Mouse (Mus musculus) spleen, adult 12 weeks (tissue): ENCODE results near the gene Map1b.

Experiments used
- DNase-seq: peaks from one replicate; pipeline ENCODE4 v3.0.0; 2022; ENCODE audit warnings: low spot score

Gene Map1b

DNA sequence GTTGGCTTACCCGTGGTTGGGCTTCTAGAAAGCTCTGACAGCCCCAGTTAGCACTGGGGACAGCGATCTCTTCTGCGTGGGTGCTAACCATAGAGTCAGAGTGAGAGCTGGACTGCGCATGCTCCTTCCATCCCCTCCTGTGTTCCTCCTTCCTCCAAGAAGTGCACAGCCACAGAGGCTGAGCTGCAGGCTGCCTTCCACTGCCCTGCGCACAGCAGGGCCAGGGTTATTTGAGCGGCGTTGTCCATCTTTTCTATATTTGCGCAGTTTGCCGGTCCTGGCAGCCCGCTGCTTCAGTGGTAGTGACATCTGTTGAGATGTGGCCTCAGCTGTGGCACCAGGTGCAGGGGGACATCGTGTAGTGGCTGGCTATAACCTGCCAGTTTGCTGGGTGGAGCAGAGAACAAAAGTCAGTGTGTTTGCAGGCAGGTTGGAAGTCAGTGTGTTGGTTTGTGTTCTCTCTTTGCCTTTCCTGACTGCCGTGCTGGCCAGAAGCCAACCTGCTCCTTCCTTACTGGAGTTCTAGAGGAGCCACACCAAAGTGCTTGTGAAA is 118.1 kb downstream of the Map1b start:
- DNase-seq = no peak

DNA sequence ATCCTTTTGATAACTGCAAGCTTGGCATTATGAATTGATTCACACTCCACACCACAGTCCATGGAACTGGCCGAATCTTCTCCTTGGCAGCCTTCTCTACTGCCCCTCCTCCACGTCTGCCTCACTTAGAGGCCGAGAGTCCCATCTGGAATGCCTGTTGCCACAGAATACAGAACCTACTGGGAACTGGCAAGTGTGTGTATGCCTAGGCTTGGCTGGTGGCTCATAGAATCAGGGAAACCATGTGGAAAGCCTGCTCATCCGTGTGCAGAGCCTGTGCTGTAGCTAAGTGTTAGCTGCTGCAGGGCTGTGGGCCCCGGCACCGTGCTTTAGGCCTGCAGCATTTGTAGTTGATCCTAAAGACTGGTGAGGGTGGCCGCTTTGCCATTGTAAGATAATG is 119.1 kb downstream of the Map1b start:
- DNase-seq = no peak

DNA sequence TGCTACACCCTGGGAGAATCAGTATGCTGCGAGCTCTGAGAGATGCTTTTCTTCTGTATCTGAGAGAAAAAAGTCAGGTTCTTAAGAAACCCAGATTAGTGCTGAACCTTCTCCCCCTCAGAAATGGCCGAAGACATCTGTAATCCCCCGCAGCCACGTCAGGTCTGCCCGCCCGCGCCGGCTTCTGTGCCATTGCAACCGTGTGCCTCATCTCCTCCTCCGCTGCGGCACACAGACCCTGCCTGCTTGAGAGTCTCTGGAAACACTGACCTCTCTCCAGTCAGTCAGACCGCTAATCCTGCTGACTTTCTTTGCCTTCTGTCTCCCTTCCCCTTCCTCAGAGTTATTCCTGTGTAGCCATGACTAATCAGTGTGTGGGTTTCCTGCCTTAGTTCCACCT is 120.8 kb downstream of the Map1b start:
- no peak for DNase-seq

GRCm38 (mm10) chr13:99394694-99395093 is 121.6 kb downstream of the Map1b start:
- DNase-seq = no peak

DNA sequence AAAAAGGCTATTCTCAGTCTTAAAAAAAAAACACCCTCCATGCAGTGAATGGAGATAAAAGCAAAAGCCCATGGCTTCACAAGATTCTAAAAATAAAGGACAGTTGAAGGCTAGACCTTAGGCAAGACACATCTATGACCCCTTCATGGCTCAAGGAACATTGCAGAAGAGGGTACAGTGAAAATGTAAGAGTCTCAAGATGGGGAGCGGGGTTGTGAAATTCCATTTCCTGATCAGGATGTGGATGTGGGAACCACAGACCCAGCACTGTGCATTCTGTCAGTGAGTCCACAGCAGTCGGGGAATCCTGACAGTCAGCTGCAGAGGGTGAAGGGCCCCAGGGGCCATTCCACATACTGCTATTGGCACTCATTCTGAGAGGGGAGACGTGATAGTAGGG is 123.2 kb downstream of the Map1b start:
- no peak for DNase-seq

DNA sequence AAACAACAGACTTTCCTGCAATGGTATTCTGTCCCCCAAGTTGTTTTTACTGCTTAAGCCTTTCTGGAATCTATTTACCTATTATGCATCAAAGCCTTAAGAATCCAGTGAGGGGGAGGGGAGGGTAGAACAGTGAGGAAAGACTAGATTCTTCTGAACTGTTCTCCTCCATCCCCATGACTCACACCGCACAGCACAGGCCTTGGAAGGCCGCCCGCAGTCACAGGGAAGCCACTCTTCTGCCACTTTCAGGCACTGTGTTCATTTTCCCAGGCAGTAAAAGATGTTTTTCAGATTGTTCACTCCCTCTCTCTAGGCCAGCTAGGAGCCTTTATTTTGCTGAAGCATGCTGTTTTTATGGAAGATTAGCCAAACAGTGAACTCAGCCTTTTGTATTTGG is 124.9 kb downstream of the Map1b start:
- no peak for DNase-seq

- no peak for DNase-seq
These were observed 128.2 kb downstream of the Map1b start for GRCm38 (mm10) chr13:99387901-99388811.

- no peak for DNase-seq
These were observed 130.0 kb downstream of the Map1b start for GRCm38 (mm10) chr13:99386341-99386740.

DNA sequence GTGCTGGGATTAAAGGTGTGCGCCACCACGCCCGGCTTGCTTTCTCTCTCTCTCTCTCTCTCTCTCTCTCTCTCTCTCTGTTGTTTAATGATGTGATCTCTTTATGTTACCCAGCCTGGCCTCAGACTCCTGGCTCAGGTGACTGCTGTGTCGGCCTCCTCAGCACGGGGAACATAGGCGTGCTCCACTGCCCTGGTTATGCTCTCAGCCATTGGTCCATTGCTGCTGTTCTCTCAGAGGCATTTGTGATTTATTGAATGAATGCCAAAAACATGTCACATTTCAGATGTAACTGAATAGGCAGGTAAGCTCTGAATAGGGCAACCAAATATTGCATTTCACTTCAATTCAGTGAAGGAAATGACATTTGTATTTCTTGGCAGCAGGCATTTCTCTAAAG is 130.4 kb downstream of the Map1b start:
- DNase-seq = no peak

GRCm38 (mm10) chr13:99384555-99385203 is 131.7 kb downstream of the Map1b start:
- no peak for DNase-seq

DNA sequence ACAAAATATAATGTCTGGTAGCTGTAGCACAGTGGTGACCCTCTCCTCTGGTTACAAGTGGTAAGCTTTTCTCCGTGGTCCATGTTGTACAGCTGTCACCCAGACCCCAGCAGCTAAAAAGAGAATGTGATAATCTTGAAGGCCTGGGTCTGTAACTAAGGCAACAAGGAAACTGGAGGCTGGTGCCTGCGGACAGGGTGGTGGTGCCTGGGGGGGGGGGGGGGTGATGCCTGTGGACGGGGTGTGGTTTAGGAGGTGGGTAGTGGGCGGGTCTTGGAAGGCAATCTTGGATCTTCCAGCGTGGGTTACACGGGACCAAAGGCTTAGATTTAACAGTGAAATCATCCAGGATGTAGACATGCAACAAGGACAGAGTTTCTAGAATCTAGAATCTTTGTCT is 134.0 kb downstream of the Map1b start:
- no peak for DNase-seq

- DNase-seq = no peak
These were observed 138.1 kb downstream of the Map1b start for GRCm38 (mm10) chr13:99378223-99378622.

DNA sequence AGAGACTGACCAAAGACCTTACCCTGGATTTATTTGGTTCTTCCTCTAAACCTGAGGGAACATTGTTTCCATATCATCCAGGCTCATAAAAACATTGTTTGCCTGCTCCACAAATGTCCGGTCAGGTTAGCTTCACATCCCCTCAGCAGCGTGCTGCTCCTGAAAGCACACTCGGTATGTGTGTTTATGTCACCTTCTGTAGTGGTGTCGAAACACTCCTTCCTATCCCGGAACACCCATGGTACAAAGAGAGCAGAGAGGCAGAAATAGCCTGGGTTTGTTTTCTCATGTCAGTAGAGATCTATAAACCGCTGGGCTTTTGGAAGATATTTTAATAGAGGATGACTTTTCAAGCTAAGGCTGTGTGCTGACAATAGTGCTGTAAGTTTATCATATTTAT is 139.3 kb downstream of the Map1b start:
- no peak for DNase-seq

- no peak for DNase-seq
These were observed 140.8 kb downstream of the Map1b start for GRCm38 (mm10) chr13:99375550-99375949.

- DNase-seq = no peak
These were observed 142.1 kb downstream of the Map1b start for GRCm38 (mm10) chr13:99374191-99374590.

DNA sequence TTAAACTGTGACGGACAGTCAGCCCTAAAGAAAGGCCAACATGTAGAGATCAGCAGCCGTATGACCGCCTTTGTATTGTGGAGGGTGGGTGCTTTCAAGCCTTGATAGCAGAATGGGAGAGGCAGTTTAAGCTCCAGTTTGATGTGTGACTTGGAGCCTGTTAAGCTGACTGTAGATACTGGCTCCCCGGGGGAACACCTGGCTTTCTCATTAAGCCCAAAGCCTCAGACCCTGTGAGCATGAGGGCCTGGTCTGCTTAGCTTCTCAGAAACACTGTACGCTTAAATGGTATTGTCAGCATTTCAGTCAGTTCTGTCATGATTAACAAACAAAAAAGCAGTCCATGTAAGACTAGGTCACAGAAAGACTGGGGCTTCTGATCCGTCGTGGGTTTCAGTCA is 142.7 kb downstream of the Map1b start:
- no peak for DNase-seq
